Mouse (Mus musculus) forebrain, embryonic 15.5 days (tissue): ENCODE data around the gene Gatad1. TPM values are rescaled to one million over a fixed set of nuclear protein-coding genes. Genes with fewer than 3 reads are reported as not detected.
"Not testable (repeated sequence)": the region's sequence is repeated elsewhere in the genome, so short reads cannot be mapped to it uniquely, and the experiment has no call there.

ENCODE experiments used
- ATAC-seq: fragments of 200-750 bp; cut with Nextera tagmentation; replicated peaks from 2 replicates; pipeline ENCODE4 v1.8.0; 2017; ENCODE audit warnings: mild to moderate bottlenecking, moderate TSS enrichment, moderate library complexity
- H3K27ac ChIP-seq: fragments of 300-500 bp; sonication (generic); replicated peaks from 2 replicates; pipeline ENCODE4 v1.5.1; 2015; ENCODE audit warnings: mild to moderate bottlenecking, inconsistent platforms
- H3K27me3 ChIP-seq: fragments of 300-500 bp; sonication (generic); 2 replicates; pipeline ENCODE4 v1.6.1; 2015; ENCODE audit warnings: inconsistent platforms
- H3K36me3 ChIP-seq: fragments of 300-500 bp; sonication (generic); 2 replicates; pipeline ENCODE4 v1.6.1; 2015; ENCODE audit warnings: mild to moderate bottlenecking, inconsistent platforms
- H3K4me1 ChIP-seq: fragments of 300-500 bp; sonication (generic); 2 replicates; pipeline ENCODE4 v1.6.1; 2015; ENCODE audit warnings: inconsistent platforms
- H3K4me2 ChIP-seq: fragments of 300-500 bp; sonication (generic); replicated peaks from 2 replicates; pipeline ENCODE4 v1.6.1; 2015; ENCODE audit warnings: mild to moderate bottlenecking, inconsistent platforms
- H3K4me3 ChIP-seq: fragments of 300-500 bp; sonication (generic); 2 replicates; pipeline ENCODE4 v1.5.1; 2015; ENCODE audit warnings: mild to moderate bottlenecking, inconsistent platforms
- H3K9ac ChIP-seq: fragments of 300-500 bp; sonication (generic); replicated peaks from 2 replicates; pipeline ENCODE4 v1.6.1; 2015; ENCODE audit warnings: mild to moderate bottlenecking, inconsistent platforms
- H3K9me3 ChIP-seq: fragments of 300-500 bp; sonication (generic); 2 replicates; pipeline ENCODE4 v1.6.1; 2016; ENCODE audit warnings: inconsistent platforms
- WGBS: fragments of 180-500 bp; shearing (Covaris S2); methylation state at CpG from one replicate; pipeline ENCODE4 v1.1.7; 2015; ENCODE audit warnings: mixed read lengths; 5-methylcytosine and 5-hydroxymethylcytosine counted together
- polyA plus RNA-seq: library from polyadenylated mRNA; unstranded; fragments of >200 nt; fragmentation: Nextera tagmentation; extraction: Ambion mirVana; gene quantifications from 2 replicates; pipeline ENCODE4 v1.2.1, GENCODE M21; 2015

The Gatad1 gene
- polyA plus RNA-seq, result 58.6 and 59.9 TPM in 2 replicates

DNA sequence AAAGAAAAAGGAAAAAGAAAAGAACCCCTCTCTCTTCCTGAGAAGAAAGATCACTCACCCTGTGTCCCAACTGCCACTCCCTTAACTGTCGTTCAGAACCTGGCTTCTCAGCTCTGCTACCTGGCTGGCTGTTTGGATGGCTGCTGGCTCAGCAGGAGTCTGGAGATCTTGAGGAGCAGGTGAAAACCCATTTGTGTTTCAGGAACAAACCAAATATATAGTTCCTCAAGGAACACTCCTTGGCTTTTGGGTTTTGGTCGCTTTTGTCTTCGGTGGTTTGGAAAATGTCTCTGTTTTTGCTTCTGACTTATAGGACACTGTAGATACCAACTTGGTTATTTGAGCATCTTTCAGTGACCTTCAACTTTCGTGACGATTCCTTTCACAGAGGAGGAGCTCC, at the start of gene Gatad1:
Gene Gatad1, minus strand, starts transcription at position 101 of the 400 bp plus-strand sequence.
- Histone ChIP-seq H3K36me3 (no peaks in the 10 kb centered on the region), H3K27me3 (no peaks in the 10 kb centered on the region), H3K4me3 (no peak within 1 kb of the TSS), H3K27ac (no peak within 1 kb of the TSS), H3K9me3 (no peaks in the 10 kb centered on the region), H3K9ac (no peak within 1 kb of the TSS), H3K4me2 (no peak within 1 kb of the TSS), H3K4me1 (no peaks in the 10 kb centered on the region)
- no peak for ATAC-seq
- WGBS, result 84% methylated on average over 5 of the region's 5 CpGs

- Histone ChIP-seq H3K9me3 (no peaks in the 10 kb centered on the region), H3K27me3 (no peaks in the 10 kb centered on the region), H3K36me3 (peaks cover 34% of the 10 kb centered on the region), H3K4me2 (no peak overlapping the region), H3K4me3 (no peak overlapping the region), H3K9ac (no peak overlapping the region), H3K27ac (no peak overlapping the region), H3K4me1 (no peaks in the 10 kb centered on the region)
- ATAC-seq, result no peak
- WGBS, result 93% methylated on average over 4 of the region's 4 CpGs
These were observed 45.2 kb upstream of the Gatad1 start for GRCm38 (mm10) chr5:3702180-3702579.

DNA sequence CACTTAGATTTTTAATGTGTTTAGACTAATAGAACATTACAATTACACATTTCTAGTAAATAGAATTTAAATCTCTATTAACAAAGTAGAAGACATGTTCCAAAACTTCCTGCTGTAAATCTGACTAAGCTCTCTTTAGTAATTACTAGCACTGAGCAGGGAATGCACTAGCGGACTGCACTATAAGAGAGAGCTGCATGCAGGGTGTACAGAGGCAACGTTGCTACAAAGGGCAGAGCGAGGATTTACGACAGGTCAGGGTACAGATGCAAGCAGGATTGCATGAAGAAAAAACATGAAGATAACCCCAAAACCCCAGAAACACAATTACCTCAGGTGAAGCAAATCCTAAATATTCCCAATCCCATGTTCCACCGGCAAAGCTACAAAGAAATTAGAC, 43.0 kb upstream of the Gatad1 start:
- peaks cover 29% of the 10 kb centered on the region for H3K36me3 ChIP-seq
- H3K4me2 ChIP-seq, result no peak overlapping the region
- H3K9me3 ChIP-seq, result no peaks in the 10 kb centered on the region
- no peak overlapping the region for H3K4me3 ChIP-seq
- H3K4me1 ChIP-seq, result no peaks in the 10 kb centered on the region
- WGBS, result 92% methylated on average over 5 of the region's 5 CpGs
- no peaks in the 10 kb centered on the region for H3K27me3 ChIP-seq
- no peak for ATAC-seq
- H3K27ac ChIP-seq, result no peak overlapping the region
- no peak overlapping the region for H3K9ac ChIP-seq

- Histone ChIP-seq H3K4me3 (no peak overlapping the region), H3K9ac (no peak overlapping the region), H3K4me1 (no peaks in the 10 kb centered on the region), H3K36me3 (peaks cover 43% of the 10 kb centered on the region), H3K9me3 (no peaks in the 10 kb centered on the region), H3K27ac (no peak overlapping the region), H3K4me2 (no peak overlapping the region), H3K27me3 (no peaks in the 10 kb centered on the region)
- no peak for ATAC-seq
- 63% methylated on average over 3 of the region's 3 CpGs for WGBS
These were observed 39.0 kb upstream of the Gatad1 start for GRCm38 (mm10) chr5:3696031-3696430.

GRCm38 (mm10) chr5:3695191-3695590, 38.2 kb upstream of the Gatad1 start:
- Histone ChIP-seq H3K4me2 (no peak overlapping the region), H3K27ac (no peak overlapping the region), H3K9me3 (no peaks in the 10 kb centered on the region), H3K4me1 (no peaks in the 10 kb centered on the region), H3K27me3 (no peaks in the 10 kb centered on the region), H3K9ac (no peak overlapping the region), H3K4me3 (no peak overlapping the region), H3K36me3 (peaks cover 41% of the 10 kb centered on the region)
- no peak for ATAC-seq
- WGBS, result 90% methylated on average over 4 of the region's 4 CpGs

DNA sequence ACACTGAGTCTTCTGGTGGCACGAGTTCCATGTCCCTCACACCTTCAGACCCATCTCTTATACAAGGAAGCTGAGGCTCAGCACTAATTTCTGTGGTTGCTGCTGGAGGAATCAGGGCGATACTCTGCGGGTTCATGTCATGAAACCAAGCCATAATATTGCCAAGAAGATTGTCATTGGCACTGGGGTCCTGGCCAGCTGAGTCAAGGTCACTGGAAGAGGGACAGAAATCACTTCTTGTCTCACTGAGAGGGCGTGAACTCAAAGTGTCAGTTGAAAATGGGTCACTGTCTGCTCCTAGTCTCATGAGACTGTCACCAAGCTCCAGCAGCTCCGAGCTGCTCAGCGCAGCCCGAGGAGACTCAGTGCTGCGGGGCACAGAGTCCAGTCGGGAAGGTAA, 36.0 kb upstream of the Gatad1 start:
- H3K36me3 ChIP-seq, result peaks cover 49% of the 10 kb centered on the region

DNA sequence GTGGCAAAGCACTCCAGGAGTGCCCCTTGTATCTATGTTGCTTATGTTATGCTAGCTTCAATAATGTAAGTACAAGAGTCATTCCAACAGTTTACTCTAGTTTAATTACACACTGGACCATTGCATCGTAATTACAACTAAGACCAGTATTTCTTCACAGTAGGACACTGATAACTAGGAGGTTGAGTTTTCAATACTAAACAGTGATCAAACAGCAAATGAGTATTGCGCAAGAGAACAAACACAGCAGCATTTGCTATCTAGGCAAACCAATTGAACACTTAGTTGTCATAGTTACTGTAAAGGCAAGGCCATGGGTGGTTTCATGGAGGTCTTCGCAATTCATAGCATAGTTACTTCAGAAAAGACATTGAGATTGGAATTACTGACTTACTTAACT, 34.3 kb upstream of the Gatad1 start:
- Histone ChIP-seq H3K36me3 (peaks cover 45% of the 10 kb centered on the region), H3K4me1 (no peaks in the 10 kb centered on the region), H3K9ac (no peak overlapping the region), H3K27me3 (no peaks in the 10 kb centered on the region), H3K4me3 (no peak overlapping the region), H3K27ac (no peak overlapping the region), H3K4me2 (no peak overlapping the region), H3K9me3 (no peaks in the 10 kb centered on the region)
- WGBS, result 91% methylated on average over 3 of the region's 3 CpGs
- ATAC-seq, result no peak

More for the DNA sequence above, 36.0 kb upstream of the Gatad1 start:
- ATAC-seq, result no peak
- H3K27me3 ChIP-seq, result no peaks in the 10 kb centered on the region
- H3K4me2 ChIP-seq, result no peak overlapping the region
- H3K9ac ChIP-seq, result no peak overlapping the region
- H3K9me3 ChIP-seq, result no peaks in the 10 kb centered on the region
- no peak overlapping the region for H3K4me3 ChIP-seq
- H3K27ac ChIP-seq, result no peak overlapping the region
- H3K4me1 ChIP-seq, result no peaks in the 10 kb centered on the region
- 96% methylated on average over 9 of the region's 9 CpGs for WGBS

GRCm38 (mm10) chr5:3688298-3688697, 31.3 kb upstream of the Gatad1 start:
- Histone ChIP-seq H3K36me3 (peaks cover 32% of the 10 kb centered on the region), H3K9me3 (no peaks in the 10 kb centered on the region), H3K27me3 (no peaks in the 10 kb centered on the region), H3K9ac (no peak overlapping the region), H3K4me3 (no peak overlapping the region), H3K4me1 (no peaks in the 10 kb centered on the region), H3K4me2 (no peak overlapping the region), H3K27ac (no peak overlapping the region)
- no peak for ATAC-seq
- 96% methylated on average over 8 of the region's 8 CpGs for WGBS

- Histone ChIP-seq H3K4me2 (no peak overlapping the region), H3K36me3 (no peaks in the 10 kb centered on the region), H3K27me3 (no peaks in the 10 kb centered on the region), H3K9me3 (no peaks in the 10 kb centered on the region), H3K4me1 (no peaks in the 10 kb centered on the region), H3K4me3 (no peak overlapping the region), H3K27ac (no peak overlapping the region), H3K9ac (no peak overlapping the region)
- 92% methylated on average over 6 of the region's 6 CpGs for WGBS
- ATAC-seq, result no peak
These were observed 13.1 kb upstream of the Gatad1 start for GRCm38 (mm10) chr5:3669938-3670554.

DNA sequence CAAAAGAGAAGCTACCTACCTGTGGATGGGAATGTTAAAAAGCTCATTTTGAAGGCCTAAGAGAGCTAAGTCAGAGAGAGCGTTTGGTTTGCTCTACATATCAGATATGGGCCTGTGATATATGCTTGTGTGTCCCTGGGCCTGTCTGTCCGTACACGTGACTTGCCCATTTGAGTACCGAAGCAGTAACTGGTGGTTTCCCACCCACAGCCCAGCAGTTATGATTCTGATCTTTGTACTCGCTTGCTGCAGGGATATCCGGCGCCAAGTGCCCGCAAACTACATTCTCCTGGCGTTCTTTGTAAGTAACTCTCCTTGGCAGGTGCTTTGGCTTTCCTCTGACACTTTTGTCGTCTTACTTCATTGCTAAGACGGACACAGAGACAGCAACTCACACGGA, 9.6 kb upstream of the Gatad1 start:
- H3K4me3 ChIP-seq, result no peak overlapping the region
- no peak overlapping the region for H3K9ac ChIP-seq
- no peaks in the 10 kb centered on the region for H3K36me3 ChIP-seq
- WGBS, result 83% methylated on average over 12 of the region's 12 CpGs
- no peak overlapping the region for H3K4me2 ChIP-seq
- no peaks in the 10 kb centered on the region for H3K4me1 ChIP-seq
- H3K27me3 ChIP-seq, result no peaks in the 10 kb centered on the region
- H3K27ac ChIP-seq, result no peak overlapping the region
- ATAC-seq, result no peak
- no peaks in the 10 kb centered on the region for H3K9me3 ChIP-seq

GRCm38 (mm10) chr5:3665225-3665624, 8.2 kb upstream of the Gatad1 start:
- Histone ChIP-seq H3K4me3 (no peak overlapping the region), H3K36me3 (no peaks in the 10 kb centered on the region), H3K4me1 (no peaks in the 10 kb centered on the region), H3K27ac (no peak overlapping the region), H3K27me3 (no peaks in the 10 kb centered on the region), H3K9me3 (no peaks in the 10 kb centered on the region), H3K9ac (no peak overlapping the region), H3K4me2 (no peak overlapping the region)
- 94% methylated on average over 2 of the region's 2 CpGs for WGBS
- no peak for ATAC-seq

GRCm38 (mm10) chr5:3653801-3654200, 3.2 kb downstream of the Gatad1 start:
- 93% methylated on average over 4 of the region's 4 CpGs for WGBS
- ATAC-seq, result no peak
- Histone ChIP-seq H3K36me3 (no peaks in the 10 kb centered on the region), H3K4me2 (no peak overlapping the region), H3K27ac (no peak overlapping the region), H3K9me3 (no peaks in the 10 kb centered on the region), H3K4me1 (no peaks in the 10 kb centered on the region), H3K27me3 (no peaks in the 10 kb centered on the region), H3K9ac (no peak overlapping the region), H3K4me3 (no peak overlapping the region)

GRCm38 (mm10) chr5:3652903-3653575, 3.9 kb downstream of the Gatad1 start:
- H3K9me3 ChIP-seq, H3K27ac ChIP-seq, H3K4me1 ChIP-seq, ATAC-seq, H3K36me3 ChIP-seq, H3K4me3 ChIP-seq, H3K4me2 ChIP-seq, H3K9ac ChIP-seq, H3K27me3 ChIP-seq: not testable (repeated sequence)
- 93% methylated on average over 15 of the region's 25 CpGs for WGBS
